Mouse (Mus musculus): ENCODE measurements around the gene Gan. TPM values are rescaled to one million over a fixed set of nuclear protein-coding genes. Genes with fewer than 3 reads are reported as not detected.
A peak's percentile ranks its signal among the peaks of the same experiment; 100 is the strongest.

Gene Gan
- polyA plus RNA-seq, 1 experiment from 2014 or later, result 2.5 TPM

DNA sequence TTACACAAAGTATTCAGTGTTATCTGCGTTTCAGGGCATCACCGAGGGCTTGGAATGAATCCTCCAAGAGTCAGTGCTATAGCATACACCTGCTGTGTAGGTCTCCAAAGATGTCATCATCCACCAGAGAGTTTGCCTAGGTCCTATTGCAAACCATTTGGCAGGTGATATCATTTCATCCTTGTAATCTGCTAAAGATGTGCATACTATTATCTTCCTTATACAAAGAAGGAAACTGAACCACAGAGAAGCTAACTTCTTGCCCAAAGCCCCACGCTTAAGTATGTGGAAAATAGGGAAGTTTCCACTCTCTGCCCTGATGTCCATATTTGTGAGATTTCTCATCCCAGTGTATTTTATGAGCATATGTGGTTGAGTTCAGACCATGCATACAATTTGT is 31.5 kb upstream of the Gan start:
- H3K36me3 ChIP-seq (replicated peaks), result no peaks in the 10 kb centered on the region
- H3K9me3 ChIP-seq, result no peaks in the 10 kb centered on the region
- no peaks in the 10 kb centered on the region for H3K4me1 ChIP-seq
- no peak for DNase-seq (ENCODE audit: extremely low spot score, low spot score)
- H3K27ac ChIP-seq, result no peak overlapping the region
- no peaks in the 10 kb centered on the region for H3K27me3 ChIP-seq (ENCODE audit: poor library complexity, severe bottlenecking)
- WGBS, result 95% methylated on average over 3 of the region's 3 CpGs
- H3K4me3 ChIP-seq, result no peak overlapping the region

DNA sequence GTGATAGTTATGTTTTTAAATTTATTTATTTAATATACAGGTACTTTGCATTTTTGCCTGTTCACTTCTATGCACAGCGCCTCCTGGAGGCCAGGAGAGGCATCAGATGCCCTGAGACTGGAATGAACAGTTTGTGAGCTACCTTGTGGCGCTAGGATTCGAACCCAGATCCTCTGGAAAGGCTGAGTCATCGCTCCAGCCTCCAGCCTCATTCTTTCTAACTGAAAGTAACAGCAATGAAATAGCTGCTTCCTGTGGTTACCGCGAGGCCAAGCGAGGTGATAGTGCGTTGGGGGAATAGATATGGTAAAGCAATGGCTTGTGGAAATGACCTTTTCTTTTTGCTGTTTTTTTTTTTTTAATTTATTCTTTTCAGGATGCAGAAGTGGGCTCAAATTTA is 30.9 kb upstream of the Gan start:
- 85% methylated on average over 8 of the region's 8 CpGs for WGBS
- no peak for DNase-seq (ENCODE audit: extremely low spot score, low spot score)

DNA sequence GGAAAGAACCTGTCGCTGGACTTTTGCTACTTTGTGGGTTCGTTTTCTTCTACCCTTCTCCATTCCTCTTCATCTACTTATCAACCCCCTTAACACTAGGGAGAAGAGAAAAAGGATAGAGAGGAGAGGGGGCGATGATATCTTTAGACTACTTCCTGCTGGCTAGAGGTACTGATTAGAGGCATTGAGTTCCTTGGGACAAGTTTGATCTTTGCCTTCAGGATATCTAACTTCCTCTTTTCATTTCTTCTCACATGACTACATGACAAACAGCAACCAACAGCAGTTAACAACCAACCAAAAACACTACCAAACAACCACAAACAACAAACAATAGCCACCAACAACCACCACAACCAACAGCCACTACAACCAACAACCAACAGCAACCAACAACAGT is 24.2 kb upstream of the Gan start:
- Histone ChIP-seq H3K4me1 (peaks cover 7% of the 10 kb centered on the region), H3K4me3 (no peak overlapping the region), H3K9me3 (no peaks in the 10 kb centered on the region), H3K36me3 (replicated peaks) (no peaks in the 10 kb centered on the region), H3K27ac (no peak overlapping the region), H3K27me3 (ENCODE audit: poor library complexity, severe bottlenecking) (no peaks in the 10 kb centered on the region)
- no peak for DNase-seq (ENCODE audit: extremely low spot score, low spot score)
- 91% methylated on average over 3 of the region's 3 CpGs for WGBS

More for the DNA sequence above, 30.9 kb upstream of the Gan start:
- no peaks in the 10 kb centered on the region for H3K4me1 ChIP-seq
- no peaks in the 10 kb centered on the region for H3K27me3 ChIP-seq (ENCODE audit: poor library complexity, severe bottlenecking)
- no peak overlapping the region for H3K27ac ChIP-seq
- H3K4me3 ChIP-seq, result no peak overlapping the region
- H3K36me3 ChIP-seq (replicated peaks), result no peaks in the 10 kb centered on the region
- no peaks in the 10 kb centered on the region for H3K9me3 ChIP-seq

GRCm38 (mm10) chr8:117136351-117136750 is 21.6 kb upstream of the Gan start:
- Histone ChIP-seq H3K4me3 (no peak overlapping the region), H3K27ac (no peak overlapping the region), H3K36me3 (replicated peaks) (no peaks in the 10 kb centered on the region), H3K9me3 (no peaks in the 10 kb centered on the region; the same call in 1 of the 2 replicates), H3K27me3 (ENCODE audit: poor library complexity, severe bottlenecking) (no peaks in the 10 kb centered on the region), H3K4me1 (peaks cover 7% of the 10 kb centered on the region)
- no peak for DNase-seq (ENCODE audit: extremely low spot score, low spot score)
- WGBS, result 24% methylated on average over 4 of the region's 4 CpGs

DNA sequence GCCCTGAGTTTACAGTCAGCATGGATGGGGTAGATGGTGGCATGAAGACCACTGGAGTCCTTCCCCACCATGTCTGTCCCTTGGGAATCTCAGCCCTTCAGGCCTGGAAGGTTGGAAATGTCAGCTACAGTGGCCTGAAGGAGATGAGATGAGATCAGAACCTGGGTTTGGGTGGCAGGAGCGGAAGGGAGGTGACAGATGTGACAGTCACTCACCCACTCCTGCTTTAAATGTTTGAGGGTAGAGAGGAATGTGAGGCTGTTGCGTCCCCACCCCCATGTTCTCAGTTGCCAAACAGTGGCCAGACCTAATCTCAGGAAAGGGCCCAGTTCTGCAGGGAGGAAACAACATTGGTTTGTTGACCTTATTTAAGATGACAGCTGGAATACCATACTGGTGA is 21.2 kb upstream of the Gan start:
- no peak for DNase-seq (ENCODE audit: extremely low spot score, low spot score)
- WGBS, result 63% methylated on average over 2 of the region's 2 CpGs
- no peaks in the 10 kb centered on the region for H3K36me3 ChIP-seq (replicated peaks)
- H3K9me3 ChIP-seq, result no peaks in the 10 kb centered on the region; the same call in 1 of the 2 replicates
- H3K27me3 ChIP-seq (ENCODE audit: poor library complexity, severe bottlenecking), result no peaks in the 10 kb centered on the region
- peaks cover 7% of the 10 kb centered on the region for H3K4me1 ChIP-seq
- no peak overlapping the region for H3K4me3 ChIP-seq
- no peak overlapping the region for H3K27ac ChIP-seq

- H3K4me3 ChIP-seq, result no peak overlapping the region
- WGBS, result 71% methylated on average over 11 of the region's 11 CpGs
Observed at GRCm38 (mm10) chr8:117137357-117137756, 20.6 kb upstream of the Gan start.

DNA sequence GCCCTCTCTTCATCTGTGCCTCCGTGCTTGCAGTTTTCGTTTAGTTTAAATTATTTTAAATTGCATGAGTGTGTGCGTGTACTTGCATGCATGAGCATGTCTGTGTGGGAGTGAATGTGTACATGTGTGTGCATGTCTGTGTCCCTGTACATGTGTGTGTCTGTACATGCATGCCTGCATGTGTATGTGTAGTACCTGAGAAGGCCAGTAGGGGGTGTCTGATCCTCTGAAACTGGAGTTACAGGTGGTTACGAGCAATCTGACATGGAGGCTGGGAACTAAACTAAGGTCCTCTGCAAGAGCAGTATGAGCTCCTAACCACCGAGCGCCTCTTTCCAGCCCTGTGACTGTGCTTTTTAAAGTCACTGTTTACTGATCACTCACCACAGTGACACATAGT is 9.4 kb upstream of the Gan start:
- DNase-seq (ENCODE audit: extremely low spot score, low spot score), result no peak
- Histone ChIP-seq H3K27ac (no peak overlapping the region), H3K4me1 (no peaks in the 10 kb centered on the region), H3K9me3 (no peaks in the 10 kb centered on the region), H3K4me3 (no peak overlapping the region), H3K36me3 (replicated peaks) (no peaks in the 10 kb centered on the region), H3K27me3 (ENCODE audit: poor library complexity, severe bottlenecking) (no peaks in the 10 kb centered on the region)
- 91% methylated on average over 6 of the region's 6 CpGs for WGBS

More at GRCm38 (mm10) chr8:117137357-117137756, 20.6 kb upstream of the Gan start:
- H3K9me3 ChIP-seq, result no peaks in the 10 kb centered on the region; the same call in 1 of the 2 replicates
- DNase-seq (ENCODE audit: extremely low spot score, low spot score), result no peak
- peaks cover 7% of the 10 kb centered on the region for H3K4me1 ChIP-seq
- no peak overlapping the region for H3K27ac ChIP-seq
- H3K27me3 ChIP-seq (ENCODE audit: poor library complexity, severe bottlenecking), result no peaks in the 10 kb centered on the region
- no peaks in the 10 kb centered on the region for H3K36me3 ChIP-seq (replicated peaks)

DNA sequence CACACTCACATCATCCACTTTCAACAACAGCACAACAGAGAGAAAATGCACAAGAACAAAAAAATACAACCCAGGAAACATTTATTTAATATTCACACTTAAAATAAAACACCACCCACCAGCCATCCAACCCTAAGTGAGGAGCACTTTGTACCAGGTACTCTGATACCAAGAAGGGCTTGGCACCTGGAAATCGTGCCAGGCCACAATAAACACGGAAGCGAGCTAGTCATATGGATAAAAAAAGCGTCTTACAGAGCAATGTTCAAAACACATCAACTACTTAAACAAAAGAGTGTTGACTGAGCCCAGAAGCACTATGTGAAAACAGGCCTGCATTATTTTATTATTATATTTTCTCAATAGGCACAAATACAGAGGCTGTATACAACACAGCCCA is 1.8 kb upstream of the Gan start:
- Histone ChIP-seq H3K4me1 (peaks cover 35% of the 10 kb centered on the region), H3K27ac (no peak overlapping the region), H3K36me3 (replicated peaks) (no peaks in the 10 kb centered on the region), H3K9me3 (no peaks in the 10 kb centered on the region), H3K4me3 (no peak overlapping the region), H3K27me3 (ENCODE audit: poor library complexity, severe bottlenecking) (no peaks in the 10 kb centered on the region)
- DNase-seq (ENCODE audit: extremely low spot score, low spot score), result no peak
- WGBS, result 93% methylated on average over 4 of the region's 4 CpGs

DNA sequence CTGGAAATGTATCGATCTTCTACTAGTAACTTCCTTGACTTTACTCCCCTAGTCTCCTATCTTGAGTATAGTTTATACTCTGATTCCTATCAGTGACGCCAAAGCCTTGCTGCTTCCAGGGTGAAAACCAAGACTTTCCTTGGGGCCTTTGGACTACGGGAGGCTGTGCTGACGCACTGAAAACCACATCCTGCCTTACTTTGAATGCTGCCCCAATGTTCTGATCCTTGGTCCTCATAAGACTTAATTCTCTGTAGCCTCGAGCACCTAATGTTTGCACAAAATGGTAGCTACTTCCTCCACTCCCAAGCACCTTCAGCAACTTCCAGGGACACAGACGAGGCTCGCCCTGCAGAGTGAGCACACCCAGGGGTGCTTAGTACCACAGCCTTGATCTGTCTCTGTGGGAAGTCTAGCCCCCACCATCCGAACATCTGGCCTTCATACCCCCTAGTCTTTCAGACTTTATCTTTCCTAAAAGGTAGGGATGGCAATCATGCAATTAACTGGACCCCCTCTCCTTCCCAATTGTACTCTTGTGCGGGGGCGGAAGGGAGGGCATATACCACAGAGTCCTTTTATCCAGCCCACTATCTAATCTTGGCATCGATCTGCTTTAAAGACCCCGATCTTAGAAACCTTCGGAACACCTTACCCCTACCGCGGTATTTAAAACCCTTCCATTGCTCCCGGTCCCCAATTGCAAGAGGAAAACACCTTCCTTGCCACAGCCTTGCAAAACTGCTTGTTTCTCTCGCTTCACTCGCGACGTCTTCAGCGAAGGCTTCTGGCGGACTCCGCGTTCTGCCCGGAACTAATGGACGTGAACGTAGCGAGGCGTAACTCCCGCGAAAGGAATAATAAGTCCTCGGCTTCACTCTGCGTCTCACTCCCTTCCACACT is 818 bp upstream of the Gan start:
- 13% methylated on average over 33 of the region's 33 CpGs for WGBS
- no peaks in the 10 kb centered on the region for H3K9me3 ChIP-seq
- peaks cover 35% of the 10 kb centered on the region for H3K4me1 ChIP-seq
- H3K4me3 ChIP-seq, result peak overlapping the region; percentile 98
- H3K36me3 ChIP-seq (replicated peaks), result no peaks in the 10 kb centered on the region
- no peaks in the 10 kb centered on the region for H3K27me3 ChIP-seq (ENCODE audit: poor library complexity, severe bottlenecking)
- DNase-seq (ENCODE audit: extremely low spot score, low spot score), result no peak
- H3K27ac ChIP-seq, result peak overlapping the region; percentile 92

DNA sequence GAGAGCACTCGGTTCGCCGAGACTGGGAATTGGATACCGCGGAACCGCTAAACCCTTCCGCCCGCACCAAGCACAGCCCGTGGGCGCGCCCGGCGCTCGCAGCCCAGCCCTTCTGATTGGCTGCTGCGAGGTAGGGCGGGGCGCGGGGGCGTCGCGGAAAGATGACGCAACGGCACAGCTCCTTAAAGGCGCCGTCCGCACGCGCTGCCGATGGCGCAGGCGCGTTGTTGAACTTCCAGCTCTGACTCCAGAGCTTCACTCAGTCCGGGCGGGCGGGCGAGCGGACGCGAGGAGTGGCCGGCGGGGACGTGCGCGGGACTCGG is 205 bp upstream of the Gan start:
- Histone ChIP-seq H3K4me3 (peak overlapping the region; percentile 98), H3K36me3 (replicated peaks) (no peaks in the 10 kb centered on the region), H3K4me1 (peaks cover 35% of the 10 kb centered on the region), H3K27me3 (ENCODE audit: poor library complexity, severe bottlenecking) (no peaks in the 10 kb centered on the region), H3K9me3 (no peaks in the 10 kb centered on the region), H3K27ac (peak overlapping the region; percentile 92)
- under 1% methylated on average over 42 of the region's 45 CpGs for WGBS
- DNase-seq (ENCODE audit: extremely low spot score, low spot score), result peak; percentile 93

DNA sequence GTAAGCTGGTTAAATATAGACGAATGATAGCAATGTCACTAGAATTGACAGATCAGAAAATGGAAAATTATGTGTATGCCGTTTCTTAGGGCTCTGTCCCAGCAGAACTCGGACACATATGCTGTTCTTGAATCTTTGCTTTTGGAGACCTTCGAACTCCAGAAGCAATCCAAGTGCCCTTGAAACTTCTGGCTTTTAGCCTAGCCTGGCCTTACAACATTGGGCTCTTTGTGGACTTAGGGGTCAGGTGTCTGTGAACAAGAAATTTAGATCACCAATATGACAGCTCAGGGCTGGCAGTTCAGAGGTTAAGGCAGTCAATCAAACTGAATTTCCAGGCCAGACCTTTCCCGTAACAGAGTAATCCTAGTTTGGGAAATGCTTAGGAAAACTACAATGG is 1.1 kb downstream of the Gan start:
- no peak overlapping the region for H3K27ac ChIP-seq
- no peaks in the 10 kb centered on the region for H3K36me3 ChIP-seq (replicated peaks)
- no peaks in the 10 kb centered on the region for H3K9me3 ChIP-seq
- H3K27me3 ChIP-seq (ENCODE audit: poor library complexity, severe bottlenecking), result no peaks in the 10 kb centered on the region
- peaks cover 35% of the 10 kb centered on the region for H3K4me1 ChIP-seq
- 75% methylated on average over 5 of the region's 5 CpGs for WGBS
- no peak for DNase-seq (ENCODE audit: extremely low spot score, low spot score)
- H3K4me3 ChIP-seq, result peak overlapping the region; percentile 98

DNA sequence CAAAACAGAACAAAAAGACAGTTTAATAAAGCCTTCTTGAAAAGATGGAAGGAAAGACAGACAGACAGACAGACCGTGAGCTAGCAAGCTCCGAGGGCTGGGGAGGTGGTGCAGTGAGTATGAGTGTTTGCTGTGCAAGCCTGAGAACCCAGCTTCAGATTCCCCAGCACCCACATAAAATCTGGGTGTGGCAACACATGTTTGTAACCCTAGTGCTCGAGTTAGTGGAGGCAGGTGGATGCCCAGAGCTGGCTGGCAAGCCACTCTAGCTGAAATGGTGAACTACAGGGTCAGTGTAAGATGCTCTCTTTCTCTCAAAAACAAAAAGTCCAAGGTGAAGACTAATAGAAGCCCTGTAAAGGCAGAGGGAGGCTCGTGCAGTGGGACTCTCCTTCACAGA is 7.0 kb downstream of the Gan start:
- Histone ChIP-seq H3K4me1 (peaks cover 3% of the 10 kb centered on the region; the same call in 1 of the 2 replicates), H3K27ac (no peak overlapping the region), H3K27me3 (ENCODE audit: poor library complexity, severe bottlenecking) (no peaks in the 10 kb centered on the region), H3K9me3 (no peaks in the 10 kb centered on the region), H3K4me3 (no peak overlapping the region), H3K36me3 (replicated peaks) (no peaks in the 10 kb centered on the region)
- no peak for DNase-seq (ENCODE audit: extremely low spot score, low spot score)
- 89% methylated on average over 4 of the region's 4 CpGs for WGBS

- H3K36me3 ChIP-seq (replicated peaks), result no peaks in the 10 kb centered on the region
- 94% methylated on average over 4 of the region's 4 CpGs for WGBS
- H3K27me3 ChIP-seq (ENCODE audit: poor library complexity, severe bottlenecking), result no peaks in the 10 kb centered on the region
- DNase-seq (ENCODE audit: extremely low spot score, low spot score), result no peak
- no peak overlapping the region for H3K27ac ChIP-seq
- H3K9me3 ChIP-seq, result no peaks in the 10 kb centered on the region
- H3K4me3 ChIP-seq, result no peak overlapping the region
- H3K4me1 ChIP-seq, result 0 out of 2 replicates have a peak, but pooled peaks cover 2% of the 10 kb centered on the region
Observed at GRCm38 (mm10) chr8:117165542-117165941, 7.6 kb downstream of the Gan start.
